Mouse (Mus musculus) neural tube, embryonic 13.5 days (tissue): ENCODE data around the gene Map4. TPM values are rescaled to one million over a fixed set of nuclear protein-coding genes. Genes with fewer than 3 reads are reported as not detected.

ENCODE experiments used
- ATAC-seq: fragments of 200-750 bp; cut with Nextera tagmentation; 2 replicates; pipeline ENCODE4 v1.8.0; 2017; ENCODE audit warnings: low read depth, mild to moderate bottlenecking, moderate TSS enrichment, moderate library complexity
- H3K27ac ChIP-seq: fragments of 300-500 bp; sonication (generic); replicated peaks from 2 replicates; pipeline ENCODE4 v1.5.1; 2015; ENCODE audit warnings: moderate library complexity, mild to moderate bottlenecking, inconsistent platforms
- H3K27me3 ChIP-seq: fragments of 300-500 bp; sonication (generic); 2 replicates; pipeline ENCODE4 v1.6.1; 2015; ENCODE audit warnings: mild to moderate bottlenecking, inconsistent platforms
- H3K36me3 ChIP-seq: fragments of 300-500 bp; sonication (generic); 2 replicates; pipeline ENCODE4 v1.6.1; 2015; ENCODE audit warnings: mild to moderate bottlenecking, inconsistent platforms
- H3K4me1 ChIP-seq: fragments of 300-500 bp; sonication (generic); replicated peaks from 2 replicates; pipeline ENCODE4 v1.6.1; 2015; ENCODE audit warnings: inconsistent platforms
- H3K4me2 ChIP-seq: fragments of 300-500 bp; sonication (generic); 2 replicates; pipeline ENCODE4 v1.6.1; 2015; ENCODE audit warnings: inconsistent platforms, mild to moderate bottlenecking, moderate library complexity
- H3K4me3 ChIP-seq: fragments of 300-500 bp; sonication (generic); 2 replicates; pipeline ENCODE4 v1.5.1; 2015; ENCODE audit warnings: mild to moderate bottlenecking, inconsistent platforms
- H3K9ac ChIP-seq: fragments of 300-500 bp; sonication (generic); 2 replicates; pipeline ENCODE4 v1.6.1; 2015; ENCODE audit warnings: moderate library complexity, mild to moderate bottlenecking, inconsistent platforms
- H3K9me3 ChIP-seq: fragments of 300-500 bp; sonication (generic); 2 replicates; pipeline ENCODE4 v1.6.1; 2016; ENCODE audit warnings: inconsistent platforms
- WGBS: fragments of 180-500 bp; shearing (Covaris S2); methylation state at CpG from one replicate; pipeline ENCODE4 v1.1.7; 2015; 5-methylcytosine and 5-hydroxymethylcytosine counted together
- polyA plus RNA-seq: library from polyadenylated mRNA; unstranded; fragments of >200 nt; fragmentation: Nextera tagmentation; extraction: Ambion mirVana; gene quantifications from 2 replicates; pipeline ENCODE4 v1.2.1, GENCODE M21; 2015

Gene Map4
- polyA plus RNA-seq, 1 experiment from 2014 or later: 176 TPM

- Histone ChIP-seq H3K9me3 (no peaks in the 10 kb centered on the region), H3K4me1 (peaks cover 77% of the 10 kb centered on the region), H3K4me2 (peak overlapping the region; percentile 65), H3K36me3 (0 out of 2 replicates have a peak, but pooled peaks cover under 1% of the 10 kb centered on the region), H3K27ac (peak overlapping the region; percentile 93), H3K27me3 (no peaks in the 10 kb centered on the region), H3K4me3 (peak overlapping the region; percentile 44), H3K9ac (peak overlapping the region; percentile 73)
- ATAC-seq: peak; percentile 79
- WGBS: 7% methylated on average over 8 of the region's 8 CpGs
Observed at GRCm38 (mm10) chr9:110053305-110054079, 122.2 kb downstream of the Map4 start.

- 16% methylated on average over 2 of the region's 2 CpGs for WGBS
- peak; percentile 65; the same call in 1 of the 2 replicates for ATAC-seq
- peak overlapping the region; percentile 93 for H3K27ac ChIP-seq
- peaks cover 5% of the 10 kb centered on the region; the same call in 1 of the 2 replicates for H3K36me3 ChIP-seq
- H3K4me2 ChIP-seq: peak overlapping the region; percentile 65
- H3K27me3 ChIP-seq: no peaks in the 10 kb centered on the region
- peaks cover 81% of the 10 kb centered on the region for H3K4me1 ChIP-seq
- no peaks in the 10 kb centered on the region for H3K9me3 ChIP-seq
- H3K9ac ChIP-seq: peak overlapping the region; percentile 73
- H3K4me3 ChIP-seq: peak overlapping the region; percentile 44
Observed at GRCm38 (mm10) chr9:110054080-110054421, 122.8 kb downstream of the Map4 start.

- no peak for ATAC-seq
- Histone ChIP-seq H3K36me3 (peaks cover 5% of the 10 kb centered on the region; the same call in 1 of the 2 replicates), H3K27ac (peak overlapping the region; percentile 93), H3K4me2 (peak overlapping the region; percentile 65), H3K27me3 (no peaks in the 10 kb centered on the region), H3K9ac (peak overlapping the region; percentile 73), H3K9me3 (no peaks in the 10 kb centered on the region), H3K4me3 (peak overlapping the region; percentile 44), H3K4me1 (peaks cover 82% of the 10 kb centered on the region)
- WGBS: 38% methylated on average over 3 of the region's 3 CpGs
Observed at GRCm38 (mm10) chr9:110054781-110055180, 123.5 kb downstream of the Map4 start.

GRCm38 (mm10) chr9:110057200-110057599 is 125.9 kb downstream of the Map4 start:
- H3K36me3 ChIP-seq: peaks cover 5% of the 10 kb centered on the region; the same call in 1 of the 2 replicates
- no peak for ATAC-seq
- peaks cover 62% of the 10 kb centered on the region for H3K4me1 ChIP-seq
- H3K9me3 ChIP-seq: no peaks in the 10 kb centered on the region
- WGBS: 100% methylated on average over 1 of the region's 1 CpGs
- peak overlapping the region; percentile 25 for H3K4me2 ChIP-seq
- H3K27ac ChIP-seq: peak overlapping the region; percentile 33; the same call in 1 of the 2 replicates
- H3K4me3 ChIP-seq: no peak overlapping the region
- H3K27me3 ChIP-seq: no peaks in the 10 kb centered on the region
- H3K9ac ChIP-seq: no peak overlapping the region

- WGBS: 56% methylated on average over 2 of the region's 2 CpGs
- H3K9me3 ChIP-seq: no peaks in the 10 kb centered on the region
- H3K4me1 ChIP-seq: peaks cover 27% of the 10 kb centered on the region
- no peaks in the 10 kb centered on the region for H3K27me3 ChIP-seq
- no peak overlapping the region for H3K27ac ChIP-seq
- H3K4me3 ChIP-seq: no peak overlapping the region
- H3K36me3 ChIP-seq: peaks cover 28% of the 10 kb centered on the region
- H3K9ac ChIP-seq: no peak overlapping the region
- H3K4me2 ChIP-seq: no peak overlapping the region
- no peak for ATAC-seq
Observed at GRCm38 (mm10) chr9:110060761-110061160, 129.5 kb downstream of the Map4 start.

GRCm38 (mm10) chr9:110062405-110062804 is 131.1 kb downstream of the Map4 start:
- no peak for ATAC-seq
- H3K4me3 ChIP-seq: no peak overlapping the region
- no peaks in the 10 kb centered on the region for H3K9me3 ChIP-seq
- WGBS: 88% methylated on average over 7 of the region's 7 CpGs
- no peak overlapping the region for H3K27ac ChIP-seq
- peaks cover 43% of the 10 kb centered on the region for H3K36me3 ChIP-seq
- no peak overlapping the region for H3K4me2 ChIP-seq
- H3K27me3 ChIP-seq: no peaks in the 10 kb centered on the region
- no peak overlapping the region for H3K9ac ChIP-seq
- peaks cover 12% of the 10 kb centered on the region for H3K4me1 ChIP-seq

GRCm38 (mm10) chr9:110062861-110063260 is 131.6 kb downstream of the Map4 start:
- H3K4me1 ChIP-seq: peaks cover 8% of the 10 kb centered on the region
- WGBS: 89% methylated on average over 6 of the region's 6 CpGs
- no peak overlapping the region for H3K9ac ChIP-seq
- H3K4me2 ChIP-seq: no peak overlapping the region
- no peak for ATAC-seq
- H3K9me3 ChIP-seq: no peaks in the 10 kb centered on the region
- H3K4me3 ChIP-seq: no peak overlapping the region
- no peak overlapping the region for H3K27ac ChIP-seq
- H3K36me3 ChIP-seq: peaks cover 48% of the 10 kb centered on the region
- no peaks in the 10 kb centered on the region for H3K27me3 ChIP-seq

- H3K9ac ChIP-seq: no peak overlapping the region
- no peak overlapping the region for H3K4me2 ChIP-seq
- H3K36me3 ChIP-seq: peaks cover 60% of the 10 kb centered on the region
- no peaks in the 10 kb centered on the region; the same call in 1 of the 2 replicates for H3K4me1 ChIP-seq
- H3K9me3 ChIP-seq: no peaks in the 10 kb centered on the region
- no peak for ATAC-seq
- no peak overlapping the region for H3K4me3 ChIP-seq
- no peaks in the 10 kb centered on the region for H3K27me3 ChIP-seq
- H3K27ac ChIP-seq: no peak overlapping the region
Observed at GRCm38 (mm10) chr9:110064641-110065040, 133.4 kb downstream of the Map4 start.

- Histone ChIP-seq H3K27ac (no peak overlapping the region), H3K4me2 (no peak overlapping the region), H3K27me3 (no peaks in the 10 kb centered on the region), H3K4me1 (no peaks in the 10 kb centered on the region), H3K9ac (no peak overlapping the region), H3K4me3 (no peak overlapping the region), H3K36me3 (peaks cover 89% of the 10 kb centered on the region), H3K9me3 (no peaks in the 10 kb centered on the region)
- 90% methylated on average over 6 of the region's 6 CpGs for WGBS
- ATAC-seq: no peak
Observed at GRCm38 (mm10) chr9:110068745-110069144, 137.5 kb downstream of the Map4 start.

- Histone ChIP-seq H3K9me3 (no peaks in the 10 kb centered on the region), H3K4me2 (no peak overlapping the region), H3K27ac (no peak overlapping the region), H3K27me3 (no peaks in the 10 kb centered on the region), H3K4me1 (no peaks in the 10 kb centered on the region), H3K36me3 (peaks cover 93% of the 10 kb centered on the region), H3K4me3 (no peak overlapping the region), H3K9ac (no peak overlapping the region)
- 79% methylated on average over 9 of the region's 9 CpGs for WGBS
- ATAC-seq: no peak
Observed at GRCm38 (mm10) chr9:110070358-110070757, 139.1 kb downstream of the Map4 start.

- no peak overlapping the region for H3K4me2 ChIP-seq
- peaks cover 89% of the 10 kb centered on the region for H3K36me3 ChIP-seq
- no peaks in the 10 kb centered on the region for H3K27me3 ChIP-seq
- no peaks in the 10 kb centered on the region for H3K9me3 ChIP-seq
- no peak overlapping the region for H3K4me3 ChIP-seq
- no peak for ATAC-seq
- WGBS: 84% methylated on average over 4 of the region's 4 CpGs
- H3K9ac ChIP-seq: no peak overlapping the region
- H3K27ac ChIP-seq: no peak overlapping the region
- H3K4me1 ChIP-seq: no peaks in the 10 kb centered on the region
Observed at GRCm38 (mm10) chr9:110071011-110071410, 139.8 kb downstream of the Map4 start.

GRCm38 (mm10) chr9:110071843-110072242 is 140.6 kb downstream of the Map4 start:
- Histone ChIP-seq H3K4me3 (no peak overlapping the region), H3K9ac (no peak overlapping the region), H3K9me3 (no peaks in the 10 kb centered on the region), H3K27ac (0 out of 2 replicates have a peak overlapping the region, but pooled peaks have one; percentile 11), H3K4me2 (no peak overlapping the region), H3K4me1 (no peaks in the 10 kb centered on the region), H3K36me3 (peaks cover 83% of the 10 kb centered on the region), H3K27me3 (no peaks in the 10 kb centered on the region)
- WGBS: 0% methylated on average over 1 of the region's 1 CpGs
- peak; percentile 36; the same call in 1 of the 2 replicates for ATAC-seq
